Mouse (Mus musculus): ENCODE measurements around the gene Mterf4. TPM values are rescaled to one million over a fixed set of nuclear protein-coding genes. Genes with fewer than 3 reads are reported as not detected.

Mterf4 gene
- polyA plus RNA-seq, 1 experiment from 2014 or later: 17.4 TPM

DNA sequence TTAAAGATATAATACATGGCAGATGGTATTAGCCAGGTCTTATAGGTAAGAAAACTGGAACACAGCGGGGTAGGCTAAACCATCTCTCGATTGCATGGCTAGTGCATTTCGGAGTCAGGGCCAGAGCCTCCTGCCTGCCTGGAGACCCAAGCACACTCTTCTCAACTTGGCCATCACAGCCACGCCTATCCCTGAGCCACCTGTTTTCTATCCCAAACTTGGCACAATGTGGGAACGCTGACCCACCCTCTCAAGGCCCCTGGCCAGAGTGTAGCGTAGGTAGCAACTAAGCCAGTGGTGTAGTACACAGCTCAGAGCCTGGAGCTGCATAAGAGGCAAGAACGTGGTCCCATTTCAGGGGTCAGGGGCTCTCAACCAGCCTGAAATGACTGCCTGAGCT, 50.0 kb downstream of the Mterf4 start:
- Histone ChIP-seq H3K4me2 (no peak overlapping the region), H3K9ac (no peak overlapping the region), H3K4me1 (no peaks in the 10 kb centered on the region), H3K4me3 (no peak overlapping the region), H3K27ac (no peak overlapping the region), H3K9me3 (replicated peaks) (no peaks in the 10 kb centered on the region), H3K27me3 (replicated peaks) (0 out of 2 replicates have a peak, but pooled peaks cover 3% of the 10 kb centered on the region), H3K36me3 (no peaks in the 10 kb centered on the region)
- no peak for ATAC-seq
- 71% methylated on average over 7 of the region's 7 CpGs for WGBS (ENCODE audit: insufficient replicate concordance)

DNA sequence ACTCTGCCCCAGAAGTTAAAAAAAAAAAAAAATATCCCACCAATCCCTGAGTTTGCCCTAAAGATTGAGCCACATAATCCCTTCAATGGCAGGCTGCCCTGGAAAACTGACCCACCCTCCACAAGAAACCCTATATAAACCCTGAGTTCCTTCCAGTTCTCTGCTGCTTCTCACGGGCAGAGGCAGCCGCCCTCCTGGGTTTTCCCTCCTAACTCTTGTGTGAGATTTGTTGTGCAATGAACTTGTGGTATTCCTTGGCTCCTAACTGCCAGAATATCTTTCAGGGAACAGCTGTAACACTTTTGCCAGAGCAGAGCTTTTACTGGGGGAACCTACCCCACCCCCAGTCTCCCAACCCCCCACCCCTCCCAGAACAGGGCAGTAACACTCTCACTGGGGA, 53.1 kb downstream of the Mterf4 start:
- WGBS (ENCODE audit: insufficient replicate concordance): 28% methylated on average over 2 of the region's 2 CpGs
- H3K36me3 ChIP-seq: no peaks in the 10 kb centered on the region
- no peaks in the 10 kb centered on the region for H3K9me3 ChIP-seq (replicated peaks)
- 0 out of 2 replicates have a peak, but pooled peaks cover 3% of the 10 kb centered on the region for H3K27me3 ChIP-seq (replicated peaks)
- no peak overlapping the region for H3K27ac ChIP-seq
- no peak for ATAC-seq
- H3K9ac ChIP-seq: no peak overlapping the region
- H3K4me1 ChIP-seq: no peaks in the 10 kb centered on the region
- no peak overlapping the region for H3K4me2 ChIP-seq
- H3K4me3 ChIP-seq: no peak overlapping the region

Small RNA genes within 50 kb of the gene (microRNA-seq; reads per million reads assigned to microRNA genes)
- gene Mir6345: not detected
- not detected for gene Mir6901
- gene Mir6902: not detected

Other genes starting within 250 kb of the Mterf4 start
- gene Kif1a, start 204.0 kb downstream of the Mterf4 start, polyA plus RNA-seq (2016; fragmentation: Nextera tagmentation; extraction: Ambion mirVana): 0.38 and 0.98 TPM in 2 replicates
- 1.7 and 2.2 TPM in 2 replicates for gene Agxt, start 170.7 kb downstream of the Mterf4 start, polyA plus RNA-seq (2016; fragmentation: Nextera tagmentation; extraction: Ambion mirVana)
- gene 2310007B03Rik, start 145.0 kb downstream of the Mterf4 start, polyA plus RNA-seq (2016; fragmentation: Nextera tagmentation; extraction: Ambion mirVana): not detected in 2 replicates
- gene Crocc2, start 137.2 kb downstream of the Mterf4 start, polyA plus RNA-seq (2016; fragmentation: Nextera tagmentation; extraction: Ambion mirVana): 0.02 and 0.04 TPM in 2 replicates
- gene Sned1, start 70.1 kb downstream of the Mterf4 start, polyA plus RNA-seq (2016; fragmentation: Nextera tagmentation; extraction: Ambion mirVana): 0.52 and 1.4 TPM in 2 replicates
- 58.6 and 59.6 TPM in 2 replicates for gene Ppp1r7, start 36.9 kb upstream of the Mterf4 start, polyA plus RNA-seq (2016; fragmentation: Nextera tagmentation; extraction: Ambion mirVana)
- gene Pask, start 37.6 kb upstream of the Mterf4 start, polyA plus RNA-seq (2016; fragmentation: Nextera tagmentation; extraction: Ambion mirVana): 9.7 and 10.0 TPM in 2 replicates
- 0.11 and 0.39 TPM in 2 replicates for gene Ano7, start 68.0 kb upstream of the Mterf4 start, polyA plus RNA-seq (2016; fragmentation: Nextera tagmentation; extraction: Ambion mirVana)
- 88.7 and 92.8 TPM in 2 replicates for gene Hdlbp, start 172.9 kb upstream of the Mterf4 start, polyA plus RNA-seq (2016; fragmentation: Nextera tagmentation; extraction: Ambion mirVana)
- 1.2 and 1.5 TPM in 2 replicates for gene Farp2, start 206.2 kb upstream of the Mterf4 start, polyA plus RNA-seq (2016; fragmentation: Nextera tagmentation; extraction: Ambion mirVana)

All from liver, embryonic 12.5 days (tissue).